Mouse (Mus musculus): Measurements from ENCODE around the gene Slc7a8.

DNA sequence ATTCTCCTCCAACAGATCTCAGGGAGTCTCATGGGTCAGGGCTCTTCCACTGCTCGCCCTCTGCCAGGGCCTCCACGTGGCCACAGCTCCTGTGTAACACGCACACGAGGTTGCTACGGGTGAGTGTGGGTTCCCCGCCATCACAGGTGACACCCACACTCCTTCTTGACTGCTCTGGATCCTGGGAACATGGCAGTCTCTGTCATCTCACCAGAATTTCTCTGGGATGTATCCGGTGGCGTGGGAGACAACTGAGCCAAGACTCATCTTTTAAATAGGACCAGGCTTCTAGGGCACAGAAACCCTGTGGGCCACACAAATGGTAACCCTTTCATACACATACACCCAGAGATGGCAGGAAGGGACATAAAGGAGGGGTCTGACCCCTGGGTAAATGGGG lies 49.5 kb downstream of the Slc7a8 start:
- TF ChIP-seq POLR2A (IDR thresholded peaks at IDR 0.05; ENCODE audit: low read depth, low read length): no peak
- TF ChIP-seq CTCF (IDR thresholded peaks at IDR 0.05; ENCODE audit: borderline replicate concordance, insufficient read depth, low read length): no peak
